Comparison of ENCODE assay signal across 25 mouse cellular contexts in genomic region chr11:86231781-86232350, GRCm38 (mm10). TPM values are rescaled to one million over a fixed set of nuclear protein-coding genes. Genes with fewer than 3 reads are reported as not detected.
A peak's percentile ranks its signal among the peaks of the same experiment; 100 is the strongest.
DNase-seq lines count a peak whose midpoint lies in the region; ATAC-seq and TF ChIP-seq lines count a peak whose summit lies in the region.
"Had no signal": no experiment of that assay in that cellular context is flagged by ENCODE, and none has a peak within 500 bp of the region (broad histone marks: within the 10 kb centered on the region; RNA-seq: fewer than 3 reads in every experiment).

No protein-coding gene starts in this region.

- no peaks in the 10 kb centered on the region for H3K27me3 ChIP-seq in kidney, postnatal 0 days (ENCODE audit: insufficient read depth, low read length)
- H3K27me3 ChIP-seq: embryonic facial prominence, embryonic 15.5 days had no signal

- H3K9me3 ChIP-seq in kidney, postnatal 0 days (replicated peaks; ENCODE audit: low read length): no peaks in the 10 kb centered on the region
- H3K9me3 ChIP-seq: embryonic facial prominence, embryonic 15.5 days; hindbrain, embryonic 10.5 days had no signal

- H3K9ac ChIP-seq in kidney, postnatal 0 days (ENCODE audit: low read depth, low read length): 0 out of 2 replicates have a peak overlapping the region, but pooled peaks have one; percentile 18
- H3K9ac ChIP-seq: embryonic facial prominence, embryonic 15.5 days had no signal

- H3K4me1 ChIP-seq in kidney, postnatal 0 days (replicated peaks; ENCODE audit: insufficient read depth, low read length): no peaks in the 10 kb centered on the region
- H3K4me1 ChIP-seq: embryonic facial prominence, embryonic 15.5 days; hindbrain, embryonic 10.5 days had no signal

- WGBS in kidney, postnatal 0 days: 79% methylated on average over 13 of the region's 13 CpGs

- H3K4me2 ChIP-seq in kidney, postnatal 0 days (ENCODE audit: low read length): no peak overlapping the region
- H3K4me2 ChIP-seq: embryonic facial prominence, embryonic 15.5 days; heart, embryonic 11.5 days; midbrain, embryonic 11.5 days had no signal

- TF ChIP-seq CTCF in kidney, postnatal 0 days (IDR thresholded peaks at IDR 0.05; ENCODE audit: low read depth): no peak

- peaks cover 25% of the 10 kb centered on the region; the same call in 1 of the 2 replicates for H3K36me3 ChIP-seq in kidney, postnatal 0 days (ENCODE audit: insufficient read depth, low read length)

- DNase-seq in spleen, adult 18-20 months: peak; percentile 7 to 10
- no peak for DNase-seq in spleen, postnatal 10 days (ENCODE audit: low spot score in 2 of 2)
- DNase-seq in kidney, adult 18-20 months: peak; percentile 56
- DNase-seq in kidney, postnatal 0 days (ENCODE audit: low spot score): peak; percentile 41
- no peak for DNase-seq in adrenal gland, postnatal 36 days
- DNase-seq in layer of hippocampus, adult 8-10 months (ENCODE audit: low spot score in 2 of 2): no peak
- DNase-seq: adrenal gland, adult 8-10 months; cerebellum, adult 9-10 months; gastrocnemius, postnatal 10 days; layer of hippocampus, adult 9-11 months; lung, adult 18-20 months; lung, postnatal 10 days; thymus, adult 2 months; thymus, postnatal 4 days had no signal

- H3K27ac ChIP-seq in kidney, postnatal 0 days: peak overlapping the region; percentile 60
- H3K27ac ChIP-seq: embryonic facial prominence, embryonic 15.5 days; hindbrain, embryonic 10.5 days; stomach, postnatal 0 days had no signal

- no peak overlapping the region for H3K4me3 ChIP-seq in kidney, postnatal 0 days (replicated peaks; ENCODE audit: low read depth, low read length)
- H3K4me3 ChIP-seq: embryonic facial prominence, embryonic 15.5 days; hindbrain, embryonic 10.5 days had no signal

- no peak; the same call in 1 of the 2 replicates for ATAC-seq in kidney, postnatal 0 days (replicated peaks; ENCODE audit: low FRiP score, low read depth)
- 0 out of 2 replicates have a peak, but pooled peaks have one; percentile 19 for ATAC-seq in neutrophil, adult 5-6 weeks (ENCODE audit: extremely low read depth, insufficient number of reproducible peaks, low FRiP score, poor library complexity, severe bottlenecking)
- no peak for ATAC-seq in inflammation-experienced regulatory T-cells, adult 6 months
- ATAC-seq: activated CD4-positive, CD25-positive, alpha-beta regulatory T cell, adult 4 months; forebrain, embryonic 14.5 days; hindbrain, embryonic 16.5 days; intestine, postnatal 0 days had no signal

RNA-seq across cellular contexts. Expression of gene Ints2, which starts 25.5 kb away (rescaled TPM):
- 16.9 and 19.3 TPM in 2 replicates for polyA plus RNA-seq in kidney, postnatal 0 days (2015; fragmentation: Nextera tagmentation; extraction: Ambion mirVana)
- 10.7 and 14.0 TPM in 2 replicates for total RNA-seq in neutrophil, adult 5-6 weeks (2017)
- total RNA-seq in adrenal gland, postnatal 36 days (2021): 10 to 100 TPM; 17.8 to 26.7 TPM
- total RNA-seq in layer of hippocampus, adult 8-10 months (2022): 10 to 100 TPM; 21.0 to 34.6 (median 24.7) TPM
- polyA plus RNA-seq in inflammation-experienced regulatory T-cells, adult 6 months (2017; shearing (Covaris generic)): 10 to 100 TPM; 19.0 to 20.3 (median 19.3) TPM

RNA-seq across cellular contexts. Expression of gene Brip1, which starts 30.9 kb away (rescaled TPM):
- 3.8 and 4.8 TPM in 2 replicates for polyA plus RNA-seq in kidney, postnatal 0 days (2015; fragmentation: Nextera tagmentation; extraction: Ambion mirVana)
- 0.49 and 1.6 TPM in 2 replicates for total RNA-seq in neutrophil, adult 5-6 weeks (2017)
- total RNA-seq in adrenal gland, postnatal 36 days (2021): 1 to 10 TPM; 1.3 to 2.0 TPM
- under 1 TPM in 3 of 4 experiments, not detected in 1; 0.06 to 0.16 (median 0.11) TPM for total RNA-seq in layer of hippocampus, adult 8-10 months (2022)
- 10 to 100 TPM in 1 of 3 experiments, 1 to 10 TPM in 2; 1.6 to 13.2 (median 2.2) TPM for polyA plus RNA-seq in inflammation-experienced regulatory T-cells, adult 6 months (2017; shearing (Covaris generic))

Comparison
In these comparisons a context has a peak if more than half of its experiments do, and no peak if none do; other contexts are left out.
1. DNase-seq: peak in spleen, adult 18-20 months (2 of 2), kidney, adult 18-20 months (single experiment) and kidney, postnatal 0 days (single experiment); none in spleen, postnatal 10 days (0 of 2), adrenal gland, postnatal 36 days (0 of 2) and layer of hippocampus, adult 8-10 months (0 of 2).